Comparison of ENCODE assay signal across 8 mouse cellular contexts in the genomic region with DNA sequence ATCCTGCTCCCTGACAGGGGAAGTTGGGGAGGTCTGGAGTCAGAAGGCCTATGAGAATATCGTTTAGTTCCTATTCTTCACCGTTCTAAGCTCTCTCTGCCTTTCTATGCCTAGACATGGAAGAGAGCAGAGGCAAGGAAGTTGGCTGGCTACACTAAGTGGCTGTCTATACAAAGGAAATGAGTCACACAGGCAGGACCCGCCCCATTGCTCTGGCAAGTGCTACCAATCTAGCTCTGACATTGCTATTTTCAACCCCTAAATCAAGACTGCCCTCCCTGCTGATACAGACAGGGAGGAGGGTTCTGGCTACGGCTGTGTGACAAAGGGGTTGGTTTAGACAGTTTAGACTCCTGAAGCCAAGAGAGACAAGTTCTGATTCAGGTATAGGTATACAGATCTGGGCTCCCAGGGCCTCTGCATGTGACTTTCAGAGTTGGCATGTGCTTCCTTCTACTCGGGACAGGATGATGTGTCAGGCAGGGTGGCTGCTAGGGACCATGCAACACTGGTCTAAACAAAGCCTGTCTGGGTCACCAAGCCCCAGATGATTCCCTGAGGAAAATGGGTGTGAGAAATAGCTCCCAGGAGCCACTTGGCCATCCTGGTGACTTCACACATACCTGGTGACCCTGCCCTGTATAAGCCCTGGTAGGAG. TPM values are rescaled to one million over a fixed set of nuclear protein-coding genes. Genes with fewer than 3 reads are reported as not detected.
A peak's percentile ranks its signal among the peaks of the same experiment; 100 is the strongest.
DNase-seq lines count a peak whose midpoint lies in the region; ATAC-seq and TF ChIP-seq lines count a peak whose summit lies in the region.

No protein-coding gene starts in this region.

- peaks cover 51% of the 10 kb centered on the region for H3K36me3 ChIP-seq in liver, postnatal 0 days (replicated peaks; ENCODE audit: insufficient read depth, low read length)
- peaks cover 7% of the 10 kb centered on the region for H3K36me3 ChIP-seq in stomach, embryonic 15.5 days
- H3K36me3 ChIP-seq in hindbrain, embryonic 12.5 days = peaks cover 31% of the 10 kb centered on the region

- WGBS in liver, postnatal 0 days (ENCODE audit: insufficient replicate concordance) = 29% methylated on average over 5 of the region's 5 CpGs
- 42% methylated on average over 5 of the region's 5 CpGs for WGBS in stomach, embryonic 15.5 days
- 77% methylated on average over 5 of the region's 5 CpGs for WGBS in hindbrain, embryonic 12.5 days

- peaks cover 2% of the 10 kb centered on the region; the same call in 1 of the 2 replicates for H3K4me1 ChIP-seq in liver, postnatal 0 days (ENCODE audit: insufficient read depth)
- no peaks in the 10 kb centered on the region for H3K4me1 ChIP-seq in stomach, embryonic 15.5 days
- peaks cover 3% of the 10 kb centered on the region; the same call in 1 of the 2 replicates for H3K4me1 ChIP-seq in hindbrain, embryonic 12.5 days

- H3K4me2 ChIP-seq in liver, postnatal 0 days (ENCODE audit: low read depth, low read length) = no peak overlapping the region
- no peak overlapping the region for H3K4me2 ChIP-seq in stomach, embryonic 15.5 days
- no peak overlapping the region for H3K4me2 ChIP-seq in hindbrain, embryonic 12.5 days (replicated peaks)

- peak; percentile 14 for DNase-seq in thymus, postnatal 0 days (ENCODE audit: low spot score)
- no peak for DNase-seq in thymus, postnatal 10 days (ENCODE audit: low spot score in 2 of 2)
- peak; percentile 75 to 82 for DNase-seq in heart, postnatal 36 days
- DNase-seq in liver, postnatal 0 days = no peak
- DNase-seq in cerebellum, postnatal 4 days (ENCODE audit: low spot score in 2 of 2) = no peak

- intact Hi-C loops in heart, postnatal 36 days (cut with DNase I) = loop anchor here (2.0 kb wide), 1 partner anchor 19 kb away; a partner anchor contains a TSS

- H3K27ac ChIP-seq in liver, postnatal 0 days (ENCODE audit: low read depth) = peak overlapping the region; percentile 24
- peak overlapping the region; percentile 62 for H3K27ac ChIP-seq in stomach, embryonic 15.5 days
- H3K27ac ChIP-seq in hindbrain, embryonic 12.5 days = no peak overlapping the region

- H3K9me3 ChIP-seq in liver, postnatal 0 days (ENCODE audit: low read length) = no peaks in the 10 kb centered on the region
- no peaks in the 10 kb centered on the region for H3K9me3 ChIP-seq in stomach, embryonic 15.5 days
- no peaks in the 10 kb centered on the region for H3K9me3 ChIP-seq in hindbrain, embryonic 12.5 days (replicated peaks)

- TF ChIP-seq CTCF in liver, postnatal 0 days (IDR thresholded peaks at IDR 0.05; ENCODE audit: low read depth) = no peak

- H3K27me3 ChIP-seq in liver, postnatal 0 days (ENCODE audit: insufficient read depth, low read length) = no peaks in the 10 kb centered on the region
- no peaks in the 10 kb centered on the region for H3K27me3 ChIP-seq in stomach, embryonic 15.5 days (replicated peaks)
- no peaks in the 10 kb centered on the region for H3K27me3 ChIP-seq in hindbrain, embryonic 12.5 days

- peak; percentile 97 for ATAC-seq in common myeloid progenitor, adult 5-6 weeks (replicated peaks; ENCODE audit: low read depth, poor library complexity, severe bottlenecking)
- ATAC-seq in liver, postnatal 0 days = peak; percentile 60
- peak; percentile 87 for ATAC-seq in stomach, embryonic 15.5 days (ENCODE audit: insufficient read depth, low FRiP score, low read depth)
- no peak for ATAC-seq in hindbrain, embryonic 12.5 days (ENCODE audit: low FRiP score)

- H3K4me3 ChIP-seq in liver, postnatal 0 days (ENCODE audit: low read depth, low read length) = no peak overlapping the region
- H3K4me3 ChIP-seq in stomach, embryonic 15.5 days (replicated peaks) = no peak overlapping the region
- no peak overlapping the region for H3K4me3 ChIP-seq in hindbrain, embryonic 12.5 days

- TF ChIP-seq EP300 in liver, postnatal 0 days (IDR thresholded peaks at IDR 0.05; ENCODE audit: low read depth) = no peak

- H3K9ac ChIP-seq in liver, postnatal 0 days (replicated peaks) = no peak overlapping the region
- H3K9ac ChIP-seq in stomach, embryonic 15.5 days = no peak overlapping the region
- no peak overlapping the region for H3K9ac ChIP-seq in hindbrain, embryonic 12.5 days

RNA-seq across cellular contexts. Expression of a gene that starts 18.6 kb away (rescaled TPM):
- polyA plus RNA-seq in thymus, postnatal 0 days (2015; fragmentation: Nextera tagmentation; extraction: Ambion mirVana) = 20.0 and 20.4 TPM in 2 replicates
- total RNA-seq in common myeloid progenitor, adult 5-6 weeks (2017) = 8.2 and 13.7 TPM in 2 replicates
- total RNA-seq in heart, postnatal 36 days (2021) = 10 to 100 TPM; 16.3 to 17.6 TPM
- 3.2 and 3.3 TPM in 2 replicates for polyA plus RNA-seq in liver, postnatal 0 days (2015; fragmentation: Nextera tagmentation; extraction: Ambion mirVana)
- polyA plus RNA-seq in stomach, embryonic 15.5 days (2015; fragmentation: Nextera tagmentation; extraction: Ambion mirVana) = 21.2 and 21.5 TPM in 2 replicates
- 5.2 and 5.9 TPM in 2 replicates for polyA plus RNA-seq in hindbrain, embryonic 12.5 days (2016; fragmentation: Nextera tagmentation; extraction: Ambion mirVana)

RNA-seq across cellular contexts. Expression of a gene that starts 30.4 kb away (rescaled TPM):
- 7.5 and 7.9 TPM in 2 replicates for polyA plus RNA-seq in thymus, postnatal 0 days (2015; fragmentation: Nextera tagmentation; extraction: Ambion mirVana)
- total RNA-seq in common myeloid progenitor, adult 5-6 weeks (2017) = 3.6 and 6.3 TPM in 2 replicates
- total RNA-seq in heart, postnatal 36 days (2021) = 10 to 100 TPM; 11.9 to 12.9 TPM
- 2.1 and 2.3 TPM in 2 replicates for polyA plus RNA-seq in liver, postnatal 0 days (2015; fragmentation: Nextera tagmentation; extraction: Ambion mirVana)
- 5.9 and 6.2 TPM in 2 replicates for polyA plus RNA-seq in stomach, embryonic 15.5 days (2015; fragmentation: Nextera tagmentation; extraction: Ambion mirVana)
- 11.5 and 12.1 TPM in 2 replicates for polyA plus RNA-seq in hindbrain, embryonic 12.5 days (2016; fragmentation: Nextera tagmentation; extraction: Ambion mirVana)

Comparison
In these comparisons a context has a peak if more than half of its experiments do, and no peak if none do; other contexts are left out.
1. DNase-seq: peak in thymus, postnatal 0 days (single experiment) and heart, postnatal 36 days (2 of 2); none in thymus, postnatal 10 days (0 of 2), liver, postnatal 0 days (single experiment) and cerebellum, postnatal 4 days (0 of 2).